Mouse (Mus musculus) liver, postnatal 0 days (tissue): ENCODE results near the gene Cbarp.

Experiments
- CTCF ChIP-seq: sonication (generic); IDR thresholded peaks from 2 replicates; pipeline ENCODE4 v1.5.1; 2016; ENCODE audit warnings: antibody characterized with exemption, low read depth
- EP300 ChIP-seq: IDR thresholded peaks from 2 replicates; pipeline ENCODE4 v1.6.1; 2016; ENCODE audit warnings: antibody characterized with exemption, low read depth, mild to moderate bottlenecking

DNA sequence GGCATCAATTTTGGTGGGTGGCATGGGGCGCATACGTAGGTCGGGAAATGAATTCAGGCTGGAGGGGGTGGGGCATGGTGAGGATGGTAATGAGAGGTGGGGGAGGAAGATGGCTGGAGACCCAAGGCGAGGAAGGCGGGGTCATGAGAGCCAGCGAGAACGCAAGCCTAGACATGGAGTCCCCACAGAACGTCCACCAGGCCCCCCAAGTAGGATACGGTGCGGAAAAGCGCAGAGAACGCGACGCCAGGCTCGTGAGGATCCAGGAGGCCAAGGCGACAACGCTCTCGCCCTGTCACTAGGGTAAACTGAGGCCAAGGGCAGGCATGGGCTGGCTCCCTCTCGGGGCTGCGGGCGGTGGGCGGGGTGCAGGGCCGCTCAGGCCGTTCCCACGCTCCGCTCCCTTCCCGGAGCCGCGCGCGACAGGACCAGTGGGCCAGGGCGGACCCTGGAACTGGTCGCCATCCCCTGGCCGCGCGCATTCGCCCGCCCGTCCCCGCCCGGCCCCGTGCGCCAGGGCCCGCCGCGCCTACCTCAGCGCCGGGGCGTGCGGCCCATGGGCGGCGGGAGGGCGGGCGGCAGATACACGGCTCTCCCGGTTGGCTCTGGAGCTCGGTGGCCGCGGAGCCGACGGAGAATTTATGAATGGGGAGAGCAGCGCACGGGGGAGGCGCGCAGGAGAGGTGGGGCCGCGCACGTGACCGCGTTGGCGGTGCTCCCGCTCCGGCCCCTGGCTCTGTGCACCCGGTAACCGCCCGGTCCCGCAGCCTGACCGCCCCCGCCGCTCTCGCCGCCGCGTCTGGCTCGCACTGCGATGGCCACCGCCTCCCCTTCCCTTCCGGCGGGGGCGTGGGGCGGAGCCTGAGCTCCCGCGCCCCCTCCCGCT, 1.8 kb downstream of the Cbarp start, which contains the start of gene Atp5d:
- TF ChIP-seq CTCF (no peak), EP300 (no peak)
